Mouse (Mus musculus) sigmoid colon, adult 10 weeks (tissue): Measurements from ENCODE around the gene Mthfsd. TPM values are rescaled to one million over a fixed set of nuclear protein-coding genes. Genes with fewer than 3 reads are reported as not detected.

Source experiments
- polyA plus RNA-seq: library from polyadenylated mRNA; stranded (reverse); fragments of 350-450 nt; fragmentation: Illumina TruSeq; extraction: RNeasy Lipid Tissue Mini Kit (QIAGEN cat#74804); gene quantifications from one replicate; pipeline ENCODE4 v1.2.3, GENCODE M21; 2014; ENCODE audit warnings: low read depth, low replicate concordance

Mthfsd gene
- polyA plus RNA-seq = 2.7 TPM

DNA sequence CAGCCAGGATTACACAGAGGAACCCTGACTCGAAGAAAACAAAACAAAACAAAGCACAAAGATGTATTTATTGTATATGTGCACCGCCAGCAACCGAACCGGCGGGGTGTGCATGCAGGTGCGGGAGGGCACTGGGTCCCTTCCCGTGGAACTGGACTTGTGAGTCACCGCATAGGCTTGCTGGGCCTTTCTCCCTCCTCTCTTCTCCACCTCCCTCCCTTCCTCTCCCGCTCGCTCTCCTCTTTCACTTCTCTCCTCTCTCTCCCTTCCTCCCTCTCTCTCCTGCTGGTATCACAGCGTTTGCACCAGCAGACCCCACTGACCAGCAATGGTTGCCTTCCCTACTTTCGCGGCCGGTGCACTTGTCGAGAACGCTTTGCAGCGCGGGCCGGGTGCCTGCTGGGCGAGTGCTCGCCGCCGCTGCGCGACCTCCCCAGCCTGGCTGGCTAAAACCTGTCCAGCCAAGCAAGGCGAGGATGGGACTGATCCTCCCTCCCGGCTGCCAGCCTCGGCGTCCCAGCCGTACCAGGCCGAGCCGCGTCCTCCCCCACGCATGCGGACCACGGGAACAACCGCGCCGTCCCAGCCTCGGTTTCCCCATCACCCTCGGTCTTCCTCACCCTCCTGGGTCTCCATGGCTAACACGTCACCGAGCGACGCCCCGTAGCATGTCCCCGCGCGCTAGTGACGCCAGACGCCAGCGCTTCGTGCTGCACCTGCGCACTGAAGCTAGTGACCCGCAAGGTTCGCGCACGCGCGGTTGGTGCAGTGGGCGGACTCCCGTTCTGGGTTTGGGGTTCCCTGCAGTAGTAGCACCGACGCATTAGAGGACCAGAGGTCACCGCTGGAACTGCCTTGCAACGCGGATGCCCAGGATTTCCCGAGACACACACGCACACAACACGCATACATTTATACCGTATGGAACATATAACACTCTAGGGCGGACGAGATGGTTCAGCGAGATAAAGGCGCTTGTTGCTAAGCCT, at the start of gene Mthfsd:
TSS of gene Mthfsd (minus strand) at position 725 of the 989 bp plus-strand sequence.

GRCm38 (mm10) chr8:121127756-121128375, 19.7 kb upstream of the Mthfsd start, which contains the start of gene Foxl1:
Gene Foxl1, plus strand, starts transcription at chr8:121127940.

GRCm38 (mm10) chr8:121115948-121116347, 7.8 kb upstream of the Mthfsd start, which contains the start of gene Foxc2:
Gene Foxc2, plus strand, starts transcription at chr8:121116171.

GRCm38 (mm10) chr8:121084210-121084951, 23.8 kb downstream of the Mthfsd start, which contains the start of gene Foxf1:
Gene Foxf1, plus strand, starts transcription at chr8:121084386.

Other genes starting within 250 kb of the Mthfsd start
- 18.6 TPM for gene Foxf1, start 24.0 kb downstream of the Mthfsd start, polyA plus RNA-seq
- 0.44 TPM for gene Foxc2, start 7.8 kb upstream of the Mthfsd start, polyA plus RNA-seq
- gene Foxl1, start 19.5 kb upstream of the Mthfsd start, polyA plus RNA-seq = 0.57 TPM